In the genomic region with DNA sequence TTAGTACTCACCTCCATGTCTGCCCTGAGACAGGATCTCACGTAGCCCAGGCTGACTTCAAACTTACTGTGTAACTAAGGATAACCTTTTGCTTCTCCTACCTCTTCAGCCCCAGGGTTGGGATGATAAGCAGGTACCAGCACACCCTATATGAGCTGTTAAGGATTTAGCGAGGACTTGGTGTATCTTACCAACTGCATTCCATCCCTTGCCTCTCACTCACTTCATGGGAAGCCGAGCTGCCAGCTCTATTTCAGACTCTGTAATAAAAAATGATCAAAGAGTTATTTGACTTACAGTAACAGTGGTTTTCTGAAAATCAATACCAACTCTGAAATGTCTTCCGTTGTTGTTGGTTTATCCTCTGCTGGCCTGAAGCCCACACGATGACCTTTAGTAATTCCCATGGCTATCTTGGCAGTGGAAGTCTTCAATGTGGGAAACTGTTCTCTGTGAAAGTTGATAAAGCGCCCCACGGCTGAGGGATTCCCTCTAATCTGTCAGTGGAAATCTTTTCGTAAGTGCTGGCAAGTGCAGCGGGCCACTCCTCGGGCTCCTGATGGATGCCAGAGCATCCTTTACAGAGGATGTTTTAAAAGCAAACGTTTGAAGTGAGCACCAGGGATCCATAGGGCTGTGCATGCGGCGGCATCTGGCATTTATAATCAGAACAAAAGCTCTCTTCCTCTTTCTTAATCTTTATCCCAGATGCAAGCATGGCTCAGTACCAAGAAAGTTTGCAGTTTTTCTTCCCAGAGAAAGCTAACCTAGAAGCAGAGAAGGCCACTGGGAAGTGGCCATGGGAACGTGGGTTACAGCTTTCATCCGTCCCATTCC, we compare ENCODE assay signal across 10 mouse cellular contexts. TPM values are rescaled to one million over a fixed set of nuclear protein-coding genes. Genes with fewer than 3 reads are reported as not detected.
DNase-seq lines count a peak whose midpoint lies in the region; ATAC-seq lines count a peak whose summit lies in the region.
"Had no signal": no experiment of that assay in that cellular context is flagged by ENCODE, and none has a peak within 500 bp of the region (broad histone marks: within the 10 kb centered on the region; RNA-seq: fewer than 3 reads in every experiment).

No protein-coding gene starts in this region.

- no peaks in the 10 kb centered on the region for H3K36me3 ChIP-seq in midbrain, embryonic 14.5 days (ENCODE audit: control insufficient read depth, insufficient read depth, low read length)
- H3K36me3 ChIP-seq: G1E had no signal

- WGBS in midbrain, embryonic 14.5 days, result 60% methylated on average over 15 of the region's 15 CpGs

- no peak overlapping the region for H3K4me2 ChIP-seq in midbrain, embryonic 14.5 days (ENCODE audit: low read length)

- peak; percentile 6 to 28 for DNase-seq in kidney, postnatal 4 days
- DNase-seq in kidney, adult 8-10 months, result no peak
- DNase-seq in gastrocnemius, postnatal 25 days, result peak; percentile 19
- DNase-seq in heart, postnatal 25 days (ENCODE audit: low spot score), result peak; percentile 4
- DNase-seq in midbrain, embryonic 14.5 days, result peak; percentile 32
- no peak for DNase-seq in thymus, postnatal 36 days
- DNase-seq in cerebellum, postnatal 10 days, result no peak
- DNase-seq: thymus, adult 2 months had no signal

- H3K9me3 ChIP-seq in midbrain, embryonic 14.5 days (ENCODE audit: control insufficient read depth, low read length), result no peaks in the 10 kb centered on the region

- H3K4me3 ChIP-seq in midbrain, embryonic 14.5 days (replicated peaks; ENCODE audit: low read depth, low read length), result no peak overlapping the region

- H3K4me1 ChIP-seq in midbrain, embryonic 14.5 days (ENCODE audit: control insufficient read depth, insufficient read depth, low read length), result 0 out of 2 replicates have a peak, but pooled peaks cover 7% of the 10 kb centered on the region

- no peak overlapping the region for H3K9ac ChIP-seq in midbrain, embryonic 14.5 days (replicated peaks; ENCODE audit: low read length)

- no peak overlapping the region; the same call in 1 of the 2 replicates for H3K27ac ChIP-seq in midbrain, embryonic 14.5 days (replicated peaks; ENCODE audit: low read depth, low read length)

- H3K27me3 ChIP-seq in midbrain, embryonic 14.5 days (ENCODE audit: control insufficient read depth, insufficient read depth, low read length), result no peaks in the 10 kb centered on the region

- no peak for ATAC-seq in midbrain, embryonic 14.5 days (ENCODE audit: low FRiP score, low TSS enrichment)
- no peak for ATAC-seq in inflammation-experienced regulatory T-cells, adult 6 months

- intact Hi-C loops in heart, postnatal 25 days (cut with DNase I), result no loop called here

RNA-seq across cellular contexts. Expression of a gene that starts 57.7 kb away (rescaled TPM):
- 1 to 10 TPM; 9.4 to 9.8 TPM for total RNA-seq in gastrocnemius, postnatal 25 days (2021)
- total RNA-seq in heart, postnatal 25 days (2021), result 10 to 100 TPM; 34.1 to 38.8 TPM
- polyA plus RNA-seq in midbrain, embryonic 14.5 days (2014; fragmentation: Nextera tagmentation; extraction: Ambion mirVana), result 7.5 and 13.0 TPM in 2 replicates
- polyA plus RNA-seq in inflammation-experienced regulatory T-cells, adult 6 months (2017; shearing (Covaris generic)), result not detected

Comparison
In these comparisons a context has a peak if more than half of its experiments do, and no peak if none do; other contexts are left out.
1. DNase-seq: peak in kidney, postnatal 4 days (2 of 2), gastrocnemius, postnatal 25 days (single experiment), heart, postnatal 25 days (single experiment) and midbrain, embryonic 14.5 days (single experiment); none in kidney, adult 8-10 months (0 of 2), thymus, postnatal 36 days (0 of 2) and cerebellum, postnatal 10 days (0 of 2).